Mouse (Mus musculus): ENCODE data around the gene 2700081O15Rik.
"Not testable (repeated sequence)": the region's sequence is repeated elsewhere in the genome, so short reads cannot be mapped to it uniquely, and the experiment has no call there.

Gene 2700081O15Rik

GRCm38 (mm10) chr19:7416834-7417735 lies at the start of gene 2700081O15Rik:
Gene 2700081O15Rik (plus strand): TSS chr19:7417625.
- DNase-seq (ENCODE audit: low read depth, low spot score), result no peak

- DNase-seq (ENCODE audit: low read depth, low spot score), result not testable (repeated sequence)
These were observed 48.0 kb upstream of the 2700081O15Rik start for GRCm38 (mm10) chr19:7369469-7369868.

GRCm38 (mm10) chr19:7374491-7374890 lies 42.9 kb upstream of the 2700081O15Rik start:
- no peak for DNase-seq (ENCODE audit: low read depth, low spot score)

- DNase-seq (ENCODE audit: low read depth, low spot score), result no peak
These were observed 39.8 kb upstream of the 2700081O15Rik start for GRCm38 (mm10) chr19:7377639-7378038.

GRCm38 (mm10) chr19:7381906-7382247 lies 35.5 kb upstream of the 2700081O15Rik start:
- DNase-seq (ENCODE audit: low read depth, low spot score), result no peak

- DNase-seq (ENCODE audit: low read depth, low spot score), result no peak
These were observed 35.0 kb upstream of the 2700081O15Rik start for GRCm38 (mm10) chr19:7382248-7382902.

GRCm38 (mm10) chr19:7382903-7383865 lies 34.2 kb upstream of the 2700081O15Rik start, which contains the start of gene Spindoc:
Gene Spindoc (minus strand): TSS chr19:7382994.
- DNase-seq (ENCODE audit: low read depth, low spot score), result peak; percentile 88

- no peak for DNase-seq (ENCODE audit: low read depth, low spot score)
These were observed 31.4 kb upstream of the 2700081O15Rik start for GRCm38 (mm10) chr19:7386042-7386441.

- DNase-seq (ENCODE audit: low read depth, low spot score), result no peak
These were observed 28.9 kb upstream of the 2700081O15Rik start for GRCm38 (mm10) chr19:7388488-7388887.

- DNase-seq (ENCODE audit: low read depth, low spot score), result not testable (repeated sequence)
These were observed 20.3 kb upstream of the 2700081O15Rik start for GRCm38 (mm10) chr19:7396867-7397826.

GRCm38 (mm10) chr19:7398898-7399297 lies 18.5 kb upstream of the 2700081O15Rik start:
- DNase-seq (ENCODE audit: low read depth, low spot score), result not testable (repeated sequence)

GRCm38 (mm10) chr19:7400635-7401034 lies 16.8 kb upstream of the 2700081O15Rik start:
- no peak for DNase-seq (ENCODE audit: low read depth, low spot score)

GRCm38 (mm10) chr19:7404623-7405229 lies 12.7 kb upstream of the 2700081O15Rik start:
- no peak for DNase-seq (ENCODE audit: low read depth, low spot score)

GRCm38 (mm10) chr19:7412361-7412760 lies 5.1 kb upstream of the 2700081O15Rik start:
- DNase-seq (ENCODE audit: low read depth, low spot score), result no peak

- DNase-seq (ENCODE audit: low read depth, low spot score), result no peak
These were observed 1.2 kb upstream of the 2700081O15Rik start for GRCm38 (mm10) chr19:7415916-7416833.

- DNase-seq (ENCODE audit: low read depth, low spot score), result peak; percentile 39
These were observed 755 bp downstream of the 2700081O15Rik start for GRCm38 (mm10) chr19:7417911-7418849.

- DNase-seq (ENCODE audit: low read depth, low spot score), result no peak
These were observed 1.7 kb downstream of the 2700081O15Rik start for GRCm38 (mm10) chr19:7419134-7419533.

GRCm38 (mm10) chr19:7420108-7420507 lies 2.7 kb downstream of the 2700081O15Rik start:
- DNase-seq (ENCODE audit: low read depth, low spot score), result no peak

All from c-Kit-negative CD71-positive TER-119-positive erythroid progenitor cells, embryonic 14.5 days (primary cell).